Mouse (Mus musculus) v-Abl transformed pro-B cells (cell line): ENCODE results near the gene Ndufa3.

Experiments used
- in situ Hi-C, 2 experiments: fragments of 400-800 bp; cut with MboI; formaldehyde crosslinking; loops; one replicate each; pipeline ENCODE4 v1.15.1; 2025; ENCODE audit not compliant: unreplicated experiment in 2 of 2

The Ndufa3 gene

GRCm38 (mm10) chr7:3608668-3609067 lies 8.5 kb upstream of the Ndufa3 start:
- in situ Hi-C loops: loop anchor here in 1 of 2 experiments (5.0 kb wide), 1 partner anchor 829 kb away; no protein-coding TSS in a partner anchor

- in situ Hi-C loops: loop anchor here in 1 of 2 experiments (5.0 kb wide), 1 partner anchor 828 kb away; no protein-coding TSS in a partner anchor
Observed at GRCm38 (mm10) chr7:3609082-3609481, 8.1 kb upstream of the Ndufa3 start.

DNA sequence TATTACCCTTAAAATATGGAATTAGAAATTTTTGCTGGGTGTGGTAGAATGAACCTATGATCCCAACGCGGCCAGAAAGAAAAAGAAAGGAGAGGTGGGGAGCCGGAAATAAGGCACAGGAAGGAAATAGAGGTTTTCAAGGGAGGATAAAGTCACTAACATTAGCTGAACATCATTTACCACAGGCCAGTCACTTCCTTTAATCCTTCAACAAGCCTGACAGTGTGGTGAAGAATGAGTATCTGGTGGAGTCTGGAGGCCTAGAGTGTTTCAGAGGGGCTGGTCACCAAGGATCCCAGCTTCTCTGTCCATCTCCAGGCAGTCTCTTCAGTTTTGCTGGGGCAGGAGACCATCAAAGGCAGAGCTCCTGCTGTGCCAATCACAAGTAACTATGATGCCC lies 6.7 kb upstream of the Ndufa3 start:
- in situ Hi-C loops: loop anchor here (5.0 to 10.0 kb wide), 3 partner anchors 834 to 914 kb away; partner anchors contain the start of genes Rdh13 (in 1 of the 2) and Tnni3 (in 1 of the 2)

DNA sequence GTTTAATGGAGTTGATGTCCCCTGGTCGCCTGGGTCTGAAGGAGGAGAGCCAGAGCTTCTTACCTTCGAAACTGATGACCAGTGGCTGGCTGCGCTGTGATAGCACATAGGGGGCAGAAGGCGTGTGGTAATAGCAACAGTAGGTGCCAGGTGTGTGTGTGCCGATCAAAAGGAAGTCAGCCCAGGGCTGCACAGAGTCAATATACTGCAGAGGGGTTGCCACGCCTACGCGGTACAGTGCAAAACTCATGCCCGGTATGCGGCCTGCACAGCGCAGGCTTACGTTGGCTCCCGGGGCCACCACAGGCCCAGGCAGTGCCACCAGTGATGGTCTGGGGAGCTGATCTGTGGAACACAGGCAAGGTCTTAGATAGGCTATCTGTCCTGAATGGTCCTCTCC lies 6.2 kb upstream of the Ndufa3 start:
- in situ Hi-C loops: loop anchor here (5.0 to 10.0 kb wide), 3 partner anchors 834 to 914 kb away; partner anchors contain the start of genes Rdh13 (in 1 of the 2) and Tnni3 (in 1 of the 2)

DNA sequence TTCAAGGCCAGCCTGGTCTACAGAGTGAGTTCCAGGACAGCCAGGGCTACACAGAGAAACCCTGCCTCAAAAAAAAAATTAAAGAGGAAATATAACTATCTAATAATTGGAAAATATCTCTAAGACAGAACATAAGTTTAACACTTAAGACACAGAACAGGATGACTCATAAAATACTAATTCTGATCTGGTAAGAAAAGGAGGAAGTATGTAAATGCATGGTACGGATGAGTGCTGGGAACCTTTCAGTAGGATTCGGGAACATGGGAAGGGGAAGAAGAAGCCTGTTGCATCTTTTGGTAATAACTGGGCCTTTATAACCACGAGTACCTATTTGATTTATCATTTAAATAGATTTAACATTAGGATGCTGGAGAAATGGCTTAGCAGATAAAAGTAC lies 3.2 kb upstream of the Ndufa3 start:
- in situ Hi-C loops: loop anchor here (5.0 to 10.0 kb wide), 3 partner anchors 831 to 911 kb away; partner anchors contain the start of genes Rdh13 (in 1 of the 2) and Tnni3 (in 1 of the 2)

DNA sequence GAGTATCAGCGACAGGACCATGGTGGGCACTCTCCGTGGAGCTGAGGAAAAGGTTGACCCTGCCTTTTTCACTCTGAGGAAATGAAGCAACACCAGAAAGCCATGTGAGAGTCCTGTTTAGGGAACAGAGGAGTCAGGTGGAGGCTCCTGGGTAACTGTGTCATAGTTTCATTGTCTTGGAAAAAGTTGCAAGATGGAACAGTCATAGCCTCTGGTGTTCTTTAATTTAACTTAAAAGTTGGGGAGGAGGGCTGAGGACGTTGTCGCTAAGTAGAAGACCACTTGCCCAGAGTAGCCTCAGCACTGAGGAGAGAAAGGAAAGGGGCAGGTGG lies 1.1 kb upstream of the Ndufa3 start, which contains the start of gene Oscar:
Oscar (minus strand) TSS at position 101 of the 332 bp plus-strand sequence.
- in situ Hi-C loops: loop anchor here (5.0 to 10.0 kb wide), 3 partner anchors 521 to 909 kb away; partner anchors contain the start of genes Leng8 (in 2 of the 2), Rdh13 (in 1 of the 2) and Tnni3 (in 1 of the 2)

DNA sequence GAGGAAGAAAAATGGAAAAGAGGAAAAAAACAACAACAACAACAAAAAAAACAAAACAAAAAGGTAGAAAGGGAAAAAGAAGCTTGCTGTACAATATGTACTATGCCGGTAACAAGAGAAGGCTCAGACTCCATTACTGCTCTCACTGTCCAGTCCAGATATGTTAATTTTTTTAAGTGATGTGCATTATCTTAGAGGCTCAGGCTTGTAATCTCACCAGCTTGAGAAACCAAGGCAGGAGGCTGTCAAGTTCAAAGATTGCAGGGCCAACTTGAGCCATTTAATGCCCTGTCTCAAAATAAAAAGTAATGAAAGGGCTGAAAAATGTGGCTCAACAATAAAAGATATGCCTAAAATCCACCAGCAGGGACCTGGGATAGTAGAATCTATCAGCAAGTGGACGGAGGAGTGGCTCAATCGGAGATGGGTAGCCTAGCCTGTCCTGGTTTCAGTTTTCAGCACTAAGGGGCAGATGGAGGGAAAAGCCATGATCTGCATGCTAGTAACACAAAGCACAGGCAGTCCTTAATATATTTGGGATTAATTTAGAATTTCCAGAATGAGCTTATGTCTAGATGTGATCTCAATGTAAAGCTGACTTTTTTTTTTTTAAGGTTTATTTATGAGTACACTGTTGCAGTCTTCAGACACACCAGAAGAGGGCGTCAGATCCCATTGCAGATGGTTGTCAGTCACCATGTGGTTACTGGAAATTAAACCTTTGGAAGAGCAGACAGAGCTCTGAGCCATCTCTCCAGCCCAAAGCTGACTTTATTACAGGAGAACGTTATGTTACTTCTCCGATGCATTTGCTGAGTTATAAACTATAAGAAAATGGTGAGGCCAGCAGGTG lies 558 bp upstream of the Ndufa3 start:
- in situ Hi-C loops: loop anchor here (5.0 to 10.0 kb wide), 3 partner anchors 521 to 908 kb away; partner anchors contain the start of genes Leng8 (in 2 of the 2), Rdh13 (in 1 of the 2) and Tnni3 (in 1 of the 2)

- in situ Hi-C loops: loop anchor here in 1 of 2 experiments (5.0 kb wide), 1 partner anchor 68 kb away; no protein-coding TSS in a partner anchor
Observed at GRCm38 (mm10) chr7:3629030-3629429, 11.9 kb downstream of the Ndufa3 start.

DNA sequence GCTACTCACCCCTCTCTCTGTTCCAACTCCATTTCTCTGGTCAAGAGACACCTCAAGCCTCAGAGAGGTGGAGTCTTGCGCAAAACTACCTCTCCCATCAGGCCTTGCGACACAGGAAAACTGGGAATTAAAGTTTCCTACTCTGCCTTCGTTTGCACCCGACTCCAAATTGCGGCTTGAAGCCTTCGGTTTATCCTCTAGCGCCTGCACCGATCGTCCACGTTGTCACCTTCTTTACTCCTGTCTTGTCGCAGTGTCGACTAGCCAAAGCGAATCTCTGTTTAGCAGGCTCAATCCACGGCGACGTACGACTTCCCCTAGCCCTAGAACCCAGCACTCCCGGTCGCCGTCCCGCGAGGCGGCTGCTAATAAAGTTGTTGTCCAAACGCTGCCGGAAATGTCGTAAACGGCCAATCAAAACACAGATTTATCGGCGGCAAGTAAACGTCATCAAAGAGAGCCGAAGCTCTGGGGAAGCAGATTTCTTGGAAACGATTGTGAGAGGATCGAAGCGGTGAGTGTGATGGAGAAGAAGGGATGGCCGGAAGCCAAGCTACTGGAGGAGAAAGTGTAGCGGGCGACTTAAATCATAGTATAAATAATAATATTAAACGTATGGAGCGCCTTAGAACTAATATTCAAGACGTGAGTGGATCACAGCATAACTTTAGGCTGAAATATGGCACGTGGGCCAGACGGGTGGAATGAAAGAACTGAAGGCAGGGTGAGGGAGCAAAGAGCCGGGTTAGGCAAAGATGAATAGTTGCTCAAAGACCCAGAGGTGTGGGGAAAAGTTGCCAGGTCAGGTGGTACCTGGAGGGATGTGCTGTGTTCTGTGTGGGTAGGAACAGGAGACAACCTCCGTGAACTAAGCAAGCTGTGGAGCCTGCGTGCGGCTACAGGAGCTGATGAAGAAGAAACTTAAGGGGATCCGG lies 12.6 kb downstream of the Ndufa3 start, which contains the start of the genes Tfpt and Prpf31:
Tfpt (minus strand) TSS at position 387 of the 935 bp plus-strand sequence.
Prpf31 (plus strand) TSS at position 443 of the 935 bp plus-strand sequence.
- in situ Hi-C loops: loop anchor here in 1 of 2 experiments (5.0 kb wide), 1 partner anchor 67 kb away; no protein-coding TSS in a partner anchor

DNA sequence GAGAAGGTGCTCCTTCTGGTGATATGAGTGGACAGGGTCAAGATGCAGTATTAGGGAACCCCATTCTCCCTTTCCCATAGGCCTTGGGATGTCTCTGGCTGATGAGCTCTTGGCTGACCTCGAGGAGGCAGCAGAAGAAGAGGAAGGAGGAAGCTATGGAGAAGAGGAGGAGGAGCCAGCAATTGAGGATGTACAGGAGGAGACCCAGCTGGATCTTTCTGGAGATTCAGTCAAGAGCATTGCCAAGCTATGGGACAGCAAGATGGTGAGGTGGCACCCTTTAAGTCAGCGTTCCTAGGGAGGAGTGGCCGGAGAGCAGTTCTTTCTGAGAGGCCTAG lies 13.3 kb downstream of the Ndufa3 start:
- in situ Hi-C loops: no loop called here

DNA sequence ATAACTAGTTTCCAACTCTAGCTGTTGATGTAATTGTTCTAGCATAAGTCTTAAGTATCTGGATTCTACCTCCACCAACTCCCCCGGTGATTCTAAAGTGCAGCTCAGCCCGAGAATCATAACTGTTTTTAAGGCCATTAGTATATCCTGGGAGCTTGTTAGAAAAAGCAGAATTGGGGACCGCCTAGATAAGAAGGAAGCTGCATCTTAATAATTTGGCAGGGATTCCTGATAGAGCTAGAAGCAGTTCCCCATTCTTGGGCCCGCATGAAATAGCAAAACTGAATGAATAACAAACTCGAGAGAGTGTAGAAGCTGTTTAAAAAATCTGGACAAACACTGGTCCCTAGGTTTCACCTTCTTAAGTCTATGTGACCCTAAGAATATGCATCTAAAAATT lies 26.2 kb downstream of the Ndufa3 start:
- in situ Hi-C loops: no loop called here

GRCm38 (mm10) chr7:3643843-3644242 lies 26.7 kb downstream of the Ndufa3 start:
- in situ Hi-C loops: no loop called here

GRCm38 (mm10) chr7:3644348-3644671 lies 27.1 kb downstream of the Ndufa3 start:
- in situ Hi-C loops: no loop called here

DNA sequence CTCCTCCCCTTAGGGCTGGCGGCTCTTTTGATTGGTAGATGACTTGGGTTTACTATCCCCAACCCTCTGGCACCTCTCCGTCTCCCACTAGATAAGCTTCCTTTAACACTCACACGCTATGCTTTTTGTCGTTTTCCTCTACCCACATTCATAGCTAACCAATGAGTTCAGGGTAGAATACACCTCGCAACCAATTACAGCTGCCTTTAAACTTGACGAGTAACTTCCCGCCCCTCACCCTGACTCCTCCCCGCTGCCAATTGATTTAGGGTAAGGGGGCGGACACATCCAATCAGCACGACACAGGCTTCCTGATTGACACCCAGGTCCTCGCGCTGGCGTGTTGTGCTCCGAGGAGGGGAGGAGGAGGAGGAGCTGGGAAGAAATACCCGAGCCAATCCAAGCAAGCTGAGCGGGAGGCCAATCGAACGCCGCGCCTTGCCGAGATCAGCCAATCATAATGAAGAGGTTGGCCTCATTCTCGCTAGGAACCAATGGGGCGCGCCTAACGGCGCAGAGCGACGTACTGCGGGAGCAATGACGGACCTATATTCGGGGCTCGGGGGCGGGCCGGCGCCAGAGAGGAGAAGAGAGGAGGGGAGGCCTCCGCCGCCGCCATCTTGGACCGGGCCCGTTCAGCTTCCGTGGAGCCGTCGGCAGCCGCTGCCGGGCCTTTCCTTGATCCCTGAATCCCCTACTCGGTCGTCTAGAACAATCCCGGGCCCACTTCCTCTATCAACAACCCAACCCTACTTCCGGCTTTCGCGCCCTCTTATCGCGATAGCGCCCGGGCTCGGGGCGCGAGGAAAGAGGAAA lies 27.7 kb downstream of the Ndufa3 start, which contains the start of gene Cnot3:
Cnot3 (plus strand) TSS at position 597 of the 816 bp plus-strand sequence.
- in situ Hi-C loops: loop anchor here in 1 of 2 experiments (5.0 kb wide), 1 partner anchor 57 kb away; the partner anchor contains the start of gene Rps9

GRCm38 (mm10) chr7:3645488-3646025 lies 28.4 kb downstream of the Ndufa3 start:
- in situ Hi-C loops: loop anchor here in 1 of 2 experiments (5.0 kb wide), 1 partner anchor 57 kb away; the partner anchor contains the start of gene Rps9

GRCm38 (mm10) chr7:3646188-3646587 lies 29.0 kb downstream of the Ndufa3 start:
- in situ Hi-C loops: loop anchor here in 1 of 2 experiments (5.0 kb wide), 1 partner anchor 56 kb away; the partner anchor contains the start of gene Rps9

DNA sequence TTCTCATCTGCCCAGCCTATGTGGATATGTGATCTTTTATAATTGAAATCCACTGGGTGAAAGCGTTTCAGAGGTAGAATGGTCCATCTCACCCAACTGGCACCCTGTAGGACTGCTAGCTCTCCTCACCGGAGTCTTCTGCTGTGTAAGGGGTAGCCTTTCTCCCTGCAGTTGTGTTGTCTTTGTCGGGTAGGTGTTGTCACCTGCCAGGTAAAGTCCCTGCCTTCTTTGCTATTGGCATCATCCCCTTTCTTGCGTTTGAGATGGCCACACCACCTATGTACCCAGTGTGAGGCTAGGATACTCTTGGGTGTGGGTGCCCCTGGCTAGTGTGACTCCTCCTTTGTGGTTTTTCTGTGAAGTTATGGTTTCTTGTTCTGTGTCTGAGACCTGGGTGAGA lies 29.5 kb downstream of the Ndufa3 start:
- in situ Hi-C loops: loop anchor here in 1 of 2 experiments (5.0 kb wide), 1 partner anchor 56 kb away; the partner anchor contains the start of gene Rps9

DNA sequence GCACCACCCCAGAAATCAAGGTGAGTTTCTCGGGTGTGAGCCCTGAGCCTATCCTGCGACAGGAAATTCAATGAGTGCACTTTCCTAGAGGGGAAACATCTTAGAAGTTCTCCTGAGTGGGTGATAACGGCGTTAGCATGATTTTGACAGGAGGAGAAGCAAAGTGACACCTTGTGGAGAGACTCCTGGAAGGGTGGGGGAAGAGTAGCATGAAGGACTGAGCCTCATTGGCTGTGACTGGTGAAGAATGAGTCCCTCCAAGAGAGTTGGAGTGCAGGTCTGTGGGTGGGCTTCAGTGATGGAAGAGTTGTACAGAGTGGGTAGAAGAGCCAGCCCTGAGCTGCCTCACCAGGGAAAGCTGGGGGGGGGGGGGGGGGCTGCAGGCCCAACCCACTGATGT lies 39.8 kb downstream of the Ndufa3 start:
- in situ Hi-C loops: no loop called here

DNA sequence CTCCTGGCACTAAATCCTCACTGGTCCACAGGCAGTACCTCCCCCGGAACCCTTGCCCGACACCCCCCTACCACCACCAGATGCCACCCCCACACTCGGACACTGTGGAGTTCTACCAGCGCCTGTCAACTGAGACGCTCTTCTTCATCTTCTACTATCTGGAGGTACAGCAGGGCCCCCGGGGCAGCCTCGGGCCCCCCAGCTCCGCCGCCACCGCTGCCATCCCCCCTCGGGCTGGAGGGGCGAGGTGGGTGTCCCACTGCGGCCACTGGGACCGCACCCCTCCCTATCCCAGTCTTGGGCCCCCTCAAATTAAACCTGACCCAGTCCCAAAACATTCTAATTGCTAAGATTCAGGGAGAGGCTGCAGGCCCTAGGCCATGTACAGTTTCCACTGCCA lies 41.4 kb downstream of the Ndufa3 start:
- in situ Hi-C loops: no loop called here
